Mouse (Mus musculus) embryonic facial prominence, embryonic 14.5 days (tissue): Measurements from ENCODE around the gene Platr17. TPM values are rescaled to one million over a fixed set of nuclear protein-coding genes. Genes with fewer than 3 reads are reported as not detected.
A peak's percentile ranks its signal among the peaks of the same experiment; 100 is the strongest.
"Not testable (repeated sequence)": the region's sequence is repeated elsewhere in the genome, so short reads cannot be mapped to it uniquely, and the experiment has no call there.

ENCODE experiments used
- ATAC-seq: fragments of 200-750 bp; cut with Nextera tagmentation; 2 replicates; pipeline ENCODE4 v1.8.0; 2017; ENCODE audit warnings: low read depth, moderate number of reproducible peaks, moderate TSS enrichment
- DNase-seq: peaks from one replicate; pipeline ENCODE4 v3.0.0-alpha.2; 2015; ENCODE audit warnings: low spot score
- H3K27ac ChIP-seq: fragments of 300-500 bp; sonication (generic); replicated peaks from 2 replicates; pipeline ENCODE4 v1.5.1; 2014; ENCODE audit warnings: low read depth, mild to moderate bottlenecking, low read length, moderate library complexity
- H3K27me3 ChIP-seq: fragments of 300-500 bp; sonication (generic); replicated peaks from 2 replicates; pipeline ENCODE4 v1.6.1; 2014; ENCODE audit warnings: low read length; ENCODE audit not compliant: control insufficient read depth, insufficient read depth
- H3K36me3 ChIP-seq: fragments of 300-500 bp; sonication (generic); 2 replicates; pipeline ENCODE4 v1.6.1; 2014; ENCODE audit warnings: low read length, mixed read lengths; ENCODE audit not compliant: control insufficient read depth, insufficient read depth
- H3K4me1 ChIP-seq: fragments of 300-500 bp; sonication (generic); 2 replicates; pipeline ENCODE4 v1.6.1; 2014; ENCODE audit warnings: antibody characterized with exemption, low read length; ENCODE audit not compliant: control insufficient read depth, insufficient read depth
- H3K4me2 ChIP-seq: fragments of 300-500 bp; sonication (generic); 2 replicates; pipeline ENCODE4 v1.6.1; 2014; ENCODE audit warnings: low read depth, mild to moderate bottlenecking, low read length, moderate library complexity, mixed read lengths
- H3K4me3 ChIP-seq: fragments of 300-500 bp; sonication (generic); 2 replicates; pipeline ENCODE4 v1.5.1; 2014; ENCODE audit warnings: low read depth, mild to moderate bottlenecking, low read length
- H3K9ac ChIP-seq: fragments of 300-500 bp; sonication (generic); 2 replicates; pipeline ENCODE4 v1.6.1; 2014; ENCODE audit warnings: low read depth, mild to moderate bottlenecking, low read length, moderate library complexity, mixed read lengths
- H3K9me3 ChIP-seq: fragments of 300-500 bp; sonication (generic); 2 replicates; pipeline ENCODE4 v1.6.1; 2016; ENCODE audit warnings: low read length; ENCODE audit not compliant: control insufficient read depth
- WGBS: fragments of 180-500 bp; shearing (Covaris S2); extraction: QIAGEN DNeasy Blood & Tissue Kit; methylation state at CpG from one replicate; pipeline ENCODE4 v1.1.7; 2014; 5-methylcytosine and 5-hydroxymethylcytosine counted together
- microRNA-seq: library from miRNA; unstranded; fragments of <30 nt; microRNA quantifications from one replicate; pipeline ENCODE4, GENCODE M21; 2016; ENCODE audit warnings: borderline number of aligned reads
- polyA plus RNA-seq: library from polyadenylated mRNA; unstranded; fragments of >200 nt; fragmentation: Nextera tagmentation; extraction: Ambion mirVana; gene quantifications from 2 replicates; pipeline ENCODE4 v1.2.1, GENCODE M21; 2014

The Platr17 gene
- polyA plus RNA-seq, 1 experiment from 2014 or later: not detected

GRCm38 (mm10) chr17:33952015-33952414, 47.1 kb downstream of the Platr17 start:
- H3K4me1 ChIP-seq: peaks cover 30% of the 10 kb centered on the region
- not testable (repeated sequence) for H3K27ac ChIP-seq, DNase-seq, ATAC-seq, H3K27me3 ChIP-seq, H3K9me3 ChIP-seq
- H3K4me2 ChIP-seq: peak overlapping the region; percentile 80
- H3K36me3 ChIP-seq: peaks cover 50% of the 10 kb centered on the region
- peak overlapping the region; percentile 46 for H3K4me3 ChIP-seq
- WGBS: 86% methylated on average over 13 of the region's 13 CpGs
- peak overlapping the region; percentile 70 for H3K9ac ChIP-seq

DNA sequence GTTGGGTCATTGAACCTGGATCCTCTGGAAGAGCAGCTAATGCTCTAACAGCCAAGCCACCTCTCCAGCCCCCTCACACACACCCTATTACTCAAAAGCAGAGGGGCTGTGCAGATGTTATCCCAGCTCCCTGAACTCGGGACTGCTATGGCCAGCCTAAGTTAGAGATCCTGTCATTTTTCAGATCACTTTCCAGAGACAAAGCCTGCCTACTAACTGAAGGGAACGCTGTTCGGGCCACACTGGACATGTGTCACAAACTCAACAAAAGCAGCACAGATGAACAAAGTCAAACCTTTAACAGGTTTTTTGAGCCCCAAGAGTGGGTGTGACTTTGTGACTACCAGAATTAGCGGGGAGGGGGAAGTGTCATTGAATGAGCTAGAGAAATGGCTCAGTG, 47.9 kb downstream of the Platr17 start:
- H3K9ac ChIP-seq: peak overlapping the region; percentile 98
- peak overlapping the region; percentile 80 for H3K4me2 ChIP-seq
- H3K4me3 ChIP-seq: 0 out of 2 replicates have a peak overlapping the region, but pooled peaks have one; percentile 0
- 85% methylated on average over 4 of the region's 4 CpGs for WGBS
- 0 out of 2 replicates have a peak overlapping the region, but pooled peaks have one; percentile 8 for H3K27ac ChIP-seq
- H3K4me1 ChIP-seq: peaks cover 30% of the 10 kb centered on the region
- no peaks in the 10 kb centered on the region for H3K9me3 ChIP-seq
- no peak for DNase-seq
- H3K27me3 ChIP-seq: no peaks in the 10 kb centered on the region
- peaks cover 51% of the 10 kb centered on the region for H3K36me3 ChIP-seq
- ATAC-seq: no peak

- WGBS: 82% methylated on average over 3 of the region's 3 CpGs
- H3K27me3 ChIP-seq: no peaks in the 10 kb centered on the region
- H3K27ac ChIP-seq: no peak overlapping the region
- no peak for ATAC-seq
- peak overlapping the region; percentile 80 for H3K4me2 ChIP-seq
- peaks cover 30% of the 10 kb centered on the region for H3K4me1 ChIP-seq
- no peak for DNase-seq
- H3K9me3 ChIP-seq: no peaks in the 10 kb centered on the region
- H3K4me3 ChIP-seq: peak overlapping the region; percentile 99; the same call in 1 of the 2 replicates
- H3K36me3 ChIP-seq: peaks cover 52% of the 10 kb centered on the region
- peak overlapping the region; percentile 98; the same call in 1 of the 2 replicates for H3K9ac ChIP-seq
Measured at GRCm38 (mm10) chr17:33953310-33953709, 48.4 kb downstream of the Platr17 start.

DNA sequence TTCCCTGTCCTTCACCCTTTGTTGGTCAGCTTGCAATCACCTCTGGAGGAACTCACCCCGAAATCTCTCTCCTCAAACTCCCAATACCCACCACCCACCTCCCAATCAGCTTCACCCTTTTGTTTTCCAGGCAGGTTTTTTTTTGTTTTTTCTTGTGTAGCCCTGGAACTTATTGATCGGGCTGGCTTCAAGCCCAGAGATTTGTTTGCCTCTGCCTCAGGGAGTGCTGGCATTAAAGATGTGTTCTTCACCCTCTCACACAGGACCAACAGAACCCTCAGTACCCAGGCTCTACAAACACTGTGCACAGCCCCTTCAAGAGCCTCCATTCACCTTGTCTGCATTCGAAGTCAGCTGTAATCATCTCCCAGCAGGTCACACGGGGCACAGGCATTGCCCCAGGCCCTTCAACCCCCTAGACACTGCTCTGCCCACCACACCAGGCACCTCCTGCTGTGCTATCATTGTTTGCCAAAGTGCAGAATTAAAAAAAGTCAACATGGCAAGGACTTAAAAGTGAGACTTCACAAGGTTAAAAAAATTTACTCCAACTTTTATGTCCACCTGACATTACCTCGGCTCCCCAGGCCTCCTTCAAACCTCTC, 49.1 kb downstream of the Platr17 start:
- H3K9ac ChIP-seq: peak overlapping the region; percentile 98
- H3K27me3 ChIP-seq: no peaks in the 10 kb centered on the region
- H3K9me3 ChIP-seq: no peaks in the 10 kb centered on the region
- H3K4me2 ChIP-seq: peak overlapping the region; percentile 80
- no peak for DNase-seq
- peak overlapping the region; percentile 99 for H3K4me3 ChIP-seq
- no peak for ATAC-seq
- peak overlapping the region; percentile 94; the same call in 1 of the 2 replicates for H3K27ac ChIP-seq
- H3K4me1 ChIP-seq: peaks cover 30% of the 10 kb centered on the region
- 30% methylated on average over 5 of the region's 5 CpGs for WGBS
- peaks cover 50% of the 10 kb centered on the region for H3K36me3 ChIP-seq

DNA sequence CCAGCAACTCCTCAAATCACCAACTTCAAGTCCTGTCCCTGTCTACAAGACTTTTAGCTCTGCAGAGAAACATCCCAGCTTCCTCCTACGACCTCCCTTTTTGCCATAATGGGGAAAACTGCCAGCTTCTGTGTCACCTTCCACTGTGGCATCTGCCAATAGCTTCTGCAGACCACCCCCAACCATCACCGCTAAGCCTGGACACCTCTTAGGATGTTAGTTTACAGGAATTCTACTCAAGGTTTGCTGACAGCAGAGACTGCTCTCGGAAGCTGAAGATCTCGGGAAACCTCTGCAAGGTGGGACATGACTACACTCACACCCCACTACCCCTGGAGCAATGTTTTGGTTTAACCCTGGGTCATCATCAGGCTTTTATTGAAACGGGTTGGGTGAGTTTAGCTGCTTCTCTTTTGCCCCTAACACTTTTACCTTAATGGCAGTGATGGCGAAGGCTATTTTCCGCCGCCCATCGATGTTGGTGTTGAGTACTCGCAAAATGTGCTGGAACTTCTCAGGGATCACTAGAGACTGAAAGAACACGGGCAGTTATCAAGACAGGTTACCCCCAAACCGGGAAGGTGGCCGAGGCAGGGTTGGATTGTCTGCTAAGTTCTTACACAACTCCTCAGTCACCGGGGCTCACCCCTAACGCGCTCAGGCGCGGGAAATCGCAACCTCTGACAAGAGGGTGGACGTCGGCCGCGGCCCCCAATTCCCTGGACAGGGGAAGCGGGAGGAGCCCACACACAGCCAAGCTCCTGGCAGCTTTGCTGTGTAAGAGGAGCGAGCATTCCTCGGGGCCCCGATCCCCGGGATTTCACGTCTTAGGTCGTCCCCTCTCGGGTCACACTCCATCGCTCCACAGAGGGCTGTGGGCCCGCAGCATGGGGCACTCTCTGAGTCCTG, 50.0 kb downstream of the Platr17 start:
- under 1% methylated on average over 31 of the region's 33 CpGs for WGBS
- Histone ChIP-seq H3K4me2 (peak overlapping the region; percentile 80), H3K4me3 (peak overlapping the region; percentile 99), H3K27ac (peak overlapping the region; percentile 94), H3K9ac (peak overlapping the region; percentile 98), H3K4me1 (peaks cover 30% of the 10 kb centered on the region), H3K36me3 (peaks cover 50% of the 10 kb centered on the region), H3K9me3 (no peaks in the 10 kb centered on the region), H3K27me3 (no peaks in the 10 kb centered on the region)
- DNase-seq (peak; percentile 18), ATAC-seq (peak; percentile 10)

- H3K4me1 ChIP-seq: peaks cover 30% of the 10 kb centered on the region
- H3K4me2 ChIP-seq: peak within 1 kb of the TSS; percentile 80
- peaks cover 54% of the 10 kb centered on the region for H3K36me3 ChIP-seq
- under 1% methylated on average over 48 of the region's 50 CpGs for WGBS
- peak within 1 kb of the TSS; percentile 99 for H3K4me3 ChIP-seq
- DNase-seq (peak; percentile 99), ATAC-seq (peak; percentile 86)
- H3K27me3 ChIP-seq: no peaks in the 10 kb centered on the region
- H3K27ac ChIP-seq: peak within 1 kb of the TSS; percentile 94
- H3K9ac ChIP-seq: peak within 1 kb of the TSS; percentile 98
- H3K9me3 ChIP-seq: no peaks in the 10 kb centered on the region
Measured at GRCm38 (mm10) chr17:33955555-33956214, 50.8 kb downstream of the Platr17 start, which contains the start of the genes Vps52 and Rps18. Gene Vps52, plus strand, starts transcription at chr17:33955812. Gene Rps18, minus strand, starts transcription at chr17:33956001.

Small RNA genes lying within 50 kb of the gene (microRNA-seq; reads per million reads assigned to microRNA genes)
- not detected for gene Gm27740

Other genes with a start within 250 kb of the Platr17 start
- 266 and 275 TPM in 2 replicates for gene Hnrnpm, start 218.3 kb upstream of the Platr17 start, polyA plus RNA-seq
- 62.2 and 63.9 TPM in 2 replicates for gene March2, start 186.5 kb upstream of the Platr17 start, polyA plus RNA-seq
- 156 and 181 TPM in 2 replicates for gene Rab11b, start 144.6 kb upstream of the Platr17 start, polyA plus RNA-seq
- 35.7 and 52.1 TPM in 2 replicates for gene Angptl4, start 123.3 kb upstream of the Platr17 start, polyA plus RNA-seq
- gene Kank3, start 94.6 kb upstream of the Platr17 start, polyA plus RNA-seq: 38.7 and 39.4 TPM in 2 replicates
- 1,198 and 1,307 TPM in 2 replicates for gene Rps28, start 80.6 kb upstream of the Platr17 start, polyA plus RNA-seq
- 479 and 488 TPM in 2 replicates for gene Ndufa7, start 80.6 kb upstream of the Platr17 start, polyA plus RNA-seq
- 60.5 and 62.3 TPM in 2 replicates for gene Cd320, start 62.0 kb upstream of the Platr17 start, polyA plus RNA-seq
- gene Gm7029, start 31.3 kb upstream of the Platr17 start, polyA plus RNA-seq: not detected in 2 replicates
- gene Kifc1, start 14.5 kb upstream of the Platr17 start, polyA plus RNA-seq: 5.9 and 7.0 TPM in 2 replicates
- gene Daxx, start 4.3 kb downstream of the Platr17 start, polyA plus RNA-seq: 34.8 and 38.2 TPM in 2 replicates
- gene Tapbp, start 10.8 kb downstream of the Platr17 start, polyA plus RNA-seq: 31.9 and 32.0 TPM in 2 replicates
- 8.9 and 11.6 TPM in 2 replicates for gene Zbtb22, start 10.8 kb downstream of the Platr17 start, polyA plus RNA-seq
- 34.5 and 43.4 TPM in 2 replicates for gene Rgl2, start 24.4 kb downstream of the Platr17 start, polyA plus RNA-seq
- gene Pfdn6, start 35.2 kb downstream of the Platr17 start, polyA plus RNA-seq: 122 and 124 TPM in 2 replicates
- gene Wdr46, start 35.5 kb downstream of the Platr17 start, polyA plus RNA-seq: 15.4 and 20.2 TPM in 2 replicates
- 4.4 and 5.7 TPM in 2 replicates for gene B3galt4, start 46.4 kb downstream of the Platr17 start, polyA plus RNA-seq
- gene Vps52, start 50.7 kb downstream of the Platr17 start, polyA plus RNA-seq: 38.6 and 41.6 TPM in 2 replicates
- 2,078 and 2,095 TPM in 2 replicates for gene Rps18, start 50.9 kb downstream of the Platr17 start, polyA plus RNA-seq
- 20.8 and 30.8 TPM in 2 replicates for gene H2-K1, start 95.2 kb downstream of the Platr17 start, polyA plus RNA-seq
- 6.0 and 7.2 TPM in 2 replicates for gene Ring1, start 119.5 kb downstream of the Platr17 start, polyA plus RNA-seq
- gene H2-Ke6, start 122.9 kb downstream of the Platr17 start, polyA plus RNA-seq: 41.3 and 46.1 TPM in 2 replicates
- gene Slc39a7, start 126.5 kb downstream of the Platr17 start, polyA plus RNA-seq: 118 and 125 TPM in 2 replicates
- gene Rxrb, start 126.7 kb downstream of the Platr17 start, polyA plus RNA-seq: 26.0 and 29.2 TPM in 2 replicates
- gene Col11a2, start 134.3 kb downstream of the Platr17 start, polyA plus RNA-seq: 53.9 and 64.3 TPM in 2 replicates
- gene H2-Oa, start 187.2 kb downstream of the Platr17 start, polyA plus RNA-seq: 0.36 and 0.76 TPM in 2 replicates
- gene H2-DMa, start 214.4 kb downstream of the Platr17 start, polyA plus RNA-seq: 13.6 and 14.9 TPM in 2 replicates
- 103 and 105 TPM in 2 replicates for gene Brd2, start 217.5 kb downstream of the Platr17 start, polyA plus RNA-seq
- gene H2-DMb2, start 238.2 kb downstream of the Platr17 start, polyA plus RNA-seq: 0.22 and 0.39 TPM in 2 replicates
- 2.8 and 4.3 TPM in 2 replicates for gene H2-DMb1, start 247.9 kb downstream of the Platr17 start, polyA plus RNA-seq